Comparison of ENCODE assay signal across 7 mouse cellular contexts in the genomic region with DNA sequence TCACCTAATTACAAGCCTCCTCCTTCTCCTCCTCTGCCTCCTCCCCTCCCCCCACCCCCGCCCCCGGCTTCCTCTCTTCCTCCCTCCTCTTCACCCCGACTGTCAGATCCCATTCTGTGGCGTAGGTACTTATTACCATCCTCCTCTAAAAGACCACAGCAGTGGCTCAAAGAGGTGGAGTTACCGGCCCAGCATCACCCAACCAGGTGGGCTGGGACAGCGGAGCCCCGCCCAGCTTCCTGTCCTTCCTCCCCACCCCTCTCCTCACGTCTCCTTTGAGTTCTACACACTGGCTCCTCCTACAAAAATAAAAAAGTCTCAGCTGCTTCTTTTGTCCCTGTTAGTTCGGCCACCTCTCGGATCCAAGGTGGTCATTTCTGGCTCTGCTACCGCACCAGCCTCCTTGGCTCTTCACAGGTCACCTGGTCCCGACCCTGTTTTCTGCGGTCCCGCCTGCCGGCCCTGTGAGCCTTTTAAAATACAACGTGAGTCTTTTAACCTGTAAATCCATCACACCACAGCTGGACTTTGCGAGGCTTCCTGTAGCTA. TPM values are rescaled to one million over a fixed set of nuclear protein-coding genes. Genes with fewer than 3 reads are reported as not detected.
DNase-seq lines count a peak whose midpoint lies in the region; ATAC-seq and TF ChIP-seq lines count a peak whose summit lies in the region.

No protein-coding gene starts in this region.

- peak overlapping the region; percentile 46; the same call in 1 of the 2 replicates for H3K9ac ChIP-seq in ES-E14 (ENCODE audit: insufficient read depth, low read depth, low read length, poor library complexity, severe bottlenecking)
- no peak overlapping the region for H3K9ac ChIP-seq in liver, embryonic 15.5 days
- H3K9ac ChIP-seq in stomach, embryonic 15.5 days = no peak overlapping the region

- DNase-seq in ES-E14 (ENCODE audit: low read depth, low spot score) = peak; percentile 82
- DNase-seq in induced T-regulatory cell, adult 2 months (ENCODE audit: low read depth) = peak; percentile 90
- DNase-seq in left cerebral cortex, adult 9 months (ENCODE audit: low spot score in 2 of 2) = no peak

- peaks cover 0 to 21% of the 10 kb centered on the region in 2 experiments; a peak in 3 of 4 replicates for H3K4me1 ChIP-seq in ES-E14 (ENCODE audit: control insufficient read depth in 2 of 2, insufficient read depth in 2 of 2, low read length in 2 of 2, poor library complexity in 1 of 2)
- H3K4me1 ChIP-seq in liver, embryonic 15.5 days (replicated peaks) = peaks cover 22% of the 10 kb centered on the region
- H3K4me1 ChIP-seq in stomach, embryonic 15.5 days = peaks cover 25% of the 10 kb centered on the region

- H3K4me3 ChIP-seq in ES-E14 (ENCODE audit: insufficient read depth in 1 of 2, low read depth in 1 of 2, low read length in 2 of 2, poor library complexity in 1 of 2, severe bottlenecking in 1 of 2) = peak overlapping the region; percentile 37 to 69
- peak overlapping the region; percentile 6 for H3K4me3 ChIP-seq in liver, embryonic 15.5 days (replicated peaks)
- H3K4me3 ChIP-seq in stomach, embryonic 15.5 days (replicated peaks) = peak overlapping the region; percentile 31

- H3K27me3 ChIP-seq in liver, embryonic 15.5 days = peaks cover 95% of the 10 kb centered on the region
- peaks cover 7% of the 10 kb centered on the region for H3K27me3 ChIP-seq in stomach, embryonic 15.5 days (replicated peaks)

- H3K4me2 ChIP-seq in liver, embryonic 15.5 days = peak overlapping the region; percentile 45
- H3K4me2 ChIP-seq in stomach, embryonic 15.5 days = peak overlapping the region; percentile 52

- no peak overlapping the region; the same call in 1 of the 2 replicates for H3K27ac ChIP-seq in ES-E14 (ENCODE audit: insufficient read depth, low read depth, low read length, poor library complexity, severe bottlenecking)
- no peak overlapping the region for H3K27ac ChIP-seq in liver, embryonic 15.5 days (replicated peaks)
- no peak overlapping the region for H3K27ac ChIP-seq in stomach, embryonic 15.5 days

- H3K36me3 ChIP-seq in ES-E14 (ENCODE audit: control insufficient read depth, insufficient read depth, low read length, poor library complexity, severe bottlenecking) = no peaks in the 10 kb centered on the region
- H3K36me3 ChIP-seq in liver, embryonic 15.5 days (replicated peaks) = no peaks in the 10 kb centered on the region
- H3K36me3 ChIP-seq in stomach, embryonic 15.5 days = no peaks in the 10 kb centered on the region

- peak; percentile 27; the same call in 1 of the 2 replicates for ATAC-seq in common myeloid progenitor, adult 5-6 weeks (replicated peaks; ENCODE audit: low read depth, poor library complexity, severe bottlenecking)
- no peak for ATAC-seq in liver, embryonic 15.5 days (ENCODE audit: insufficient read depth)
- ATAC-seq in stomach, embryonic 15.5 days (ENCODE audit: insufficient read depth, low FRiP score, low read depth) = peak; percentile 65; the same call in 1 of the 2 replicates
- ATAC-seq in monocyte, adult 5-6 weeks (replicated peaks; ENCODE audit: insufficient number of reproducible peaks, low FRiP score, low TSS enrichment, poor library complexity, severe bottlenecking) = no peak

- in situ Hi-C loops in ES-E14 (cut with MboI; ENCODE audit: low sequenced_read_pairs in 2 of 2, unreplicated experiment in 2 of 2) = no loop called here

- no peaks in the 10 kb centered on the region for H3K9me3 ChIP-seq in ES-E14 (ENCODE audit: control insufficient read depth, insufficient read depth, low read depth, low read length)
- no peaks in the 10 kb centered on the region for H3K9me3 ChIP-seq in liver, embryonic 15.5 days (replicated peaks)
- H3K9me3 ChIP-seq in stomach, embryonic 15.5 days = no peaks in the 10 kb centered on the region

- 5% methylated on average over 17 of the region's 17 CpGs for WGBS in liver, embryonic 15.5 days (ENCODE audit: insufficient replicate concordance)
- 3% methylated on average over 16 of the region's 17 CpGs for WGBS in stomach, embryonic 15.5 days

TF ChIP-seq in ES-E14, 5 proteins besides CTCF, POLR2A, EP300 and RAD21:
- TF ChIP-seq ZC3H11A (IDR thresholded peaks at IDR 0.05; ENCODE audit: borderline replicate concordance, low read depth, low read length) (no peak), ZNF384 (IDR thresholded peaks at IDR 0.05; ENCODE audit: low read depth, low read length) (peak; percentile 53)

RNA-seq across cellular contexts. Expression of gene Fndc5, which starts 6.0 kb away (rescaled TPM):
- 1.2 and 1.5 TPM in 2 replicates for total RNA-seq in ES-E14 (2012; rRNA removed)
- not detected in 2 replicates for total RNA-seq in common myeloid progenitor, adult 5-6 weeks (2017)
- polyA plus RNA-seq in liver, embryonic 15.5 days (2015; fragmentation: Nextera tagmentation; extraction: Ambion mirVana) = 1.0 and 1.1 TPM in 2 replicates
- polyA plus RNA-seq in stomach, embryonic 15.5 days (2015; fragmentation: Nextera tagmentation; extraction: Ambion mirVana) = 2.7 and 2.8 TPM in 2 replicates
- 0.32 TPM in 1 of 3 replicates, not detected in the others for total RNA-seq in monocyte, adult 5-6 weeks (2017)

RNA-seq across cellular contexts. Expression of gene Hpca, which starts 9.0 kb away (rescaled TPM):
- 4.4 and 6.1 TPM in 2 replicates for total RNA-seq in ES-E14 (2012; rRNA removed)
- 0.41 TPM in 1 of 2 replicates, not detected in the other for total RNA-seq in common myeloid progenitor, adult 5-6 weeks (2017)
- 0.31 and 0.66 TPM in 2 replicates for polyA plus RNA-seq in liver, embryonic 15.5 days (2015; fragmentation: Nextera tagmentation; extraction: Ambion mirVana)
- 2.4 and 2.7 TPM in 2 replicates for polyA plus RNA-seq in stomach, embryonic 15.5 days (2015; fragmentation: Nextera tagmentation; extraction: Ambion mirVana)
- total RNA-seq in monocyte, adult 5-6 weeks (2017) = not detected in 3 replicates

RNA-seq across cellular contexts. Expression of gene Tmem54, which starts 25.5 kb away (rescaled TPM):
- total RNA-seq in ES-E14 (2012; rRNA removed) = 10.0 and 18.8 TPM in 2 replicates
- total RNA-seq in common myeloid progenitor, adult 5-6 weeks (2017) = not detected in 2 replicates
- 1.2 and 1.9 TPM in 2 replicates for polyA plus RNA-seq in liver, embryonic 15.5 days (2015; fragmentation: Nextera tagmentation; extraction: Ambion mirVana)
- polyA plus RNA-seq in stomach, embryonic 15.5 days (2015; fragmentation: Nextera tagmentation; extraction: Ambion mirVana) = 47.7 and 56.2 TPM in 2 replicates
- not detected in 3 replicates for total RNA-seq in monocyte, adult 5-6 weeks (2017)

RNA-seq across cellular contexts. Expression of gene S100pbp, which starts 58.7 kb away (rescaled TPM):
- total RNA-seq in ES-E14 (2012; rRNA removed) = 25.5 and 25.7 TPM in 2 replicates
- total RNA-seq in common myeloid progenitor, adult 5-6 weeks (2017) = 15.3 and 22.3 TPM in 2 replicates
- 6.0 and 6.6 TPM in 2 replicates for polyA plus RNA-seq in liver, embryonic 15.5 days (2015; fragmentation: Nextera tagmentation; extraction: Ambion mirVana)
- 13.1 and 14.1 TPM in 2 replicates for polyA plus RNA-seq in stomach, embryonic 15.5 days (2015; fragmentation: Nextera tagmentation; extraction: Ambion mirVana)
- total RNA-seq in monocyte, adult 5-6 weeks (2017) = 24.0 to 32.0 TPM (median 30.6 TPM) in 3 replicates

RNA-seq across cellular contexts. Expression of gene Yars, which starts 58.7 kb away (rescaled TPM):
- 125 and 136 TPM in 2 replicates for total RNA-seq in ES-E14 (2012; rRNA removed)
- total RNA-seq in common myeloid progenitor, adult 5-6 weeks (2017) = 50.9 and 62.3 TPM in 2 replicates
- polyA plus RNA-seq in liver, embryonic 15.5 days (2015; fragmentation: Nextera tagmentation; extraction: Ambion mirVana) = 60.8 and 62.4 TPM in 2 replicates
- polyA plus RNA-seq in stomach, embryonic 15.5 days (2015; fragmentation: Nextera tagmentation; extraction: Ambion mirVana) = 72.3 and 80.0 TPM in 2 replicates
- 30.1 to 41.8 TPM (median 33.8 TPM) in 3 replicates for total RNA-seq in monocyte, adult 5-6 weeks (2017)

Comparison
In these comparisons a context has a peak if more than half of its experiments do, and no peak if none do; other contexts are left out.
1. DNase-seq: peak in ES-E14 (single experiment) and induced T-regulatory cell, adult 2 months (single experiment); none in left cerebral cortex, adult 9 months (0 of 2).
2. ATAC-seq: peak in common myeloid progenitor, adult 5-6 weeks (single experiment) and stomach, embryonic 15.5 days (single experiment); none in liver, embryonic 15.5 days (single experiment) and monocyte, adult 5-6 weeks (single experiment).
3. RNA of gene Tmem54, which starts 25.5 kb away (total RNA-seq): 10.0 to 18.8 TPM in ES-E14; not detected in common myeloid progenitor, adult 5-6 weeks and not detected in monocyte, adult 5-6 weeks; every median in the first group is over 10 times any median in the second.
4. Peak in every context shown above with its lines, with median percentiles within 50 percentile points of each other: H3K4me3 ChIP-seq.